Mouse (Mus musculus) kidney, postnatal 10 days (tissue): Measurements from ENCODE around the gene Ahr.

ENCODE experiments used
- DNase-seq: peaks from one replicate; pipeline ENCODE4 v3.0.0; 2021; ENCODE audit warnings: mixed read lengths

Ahr gene

DNA sequence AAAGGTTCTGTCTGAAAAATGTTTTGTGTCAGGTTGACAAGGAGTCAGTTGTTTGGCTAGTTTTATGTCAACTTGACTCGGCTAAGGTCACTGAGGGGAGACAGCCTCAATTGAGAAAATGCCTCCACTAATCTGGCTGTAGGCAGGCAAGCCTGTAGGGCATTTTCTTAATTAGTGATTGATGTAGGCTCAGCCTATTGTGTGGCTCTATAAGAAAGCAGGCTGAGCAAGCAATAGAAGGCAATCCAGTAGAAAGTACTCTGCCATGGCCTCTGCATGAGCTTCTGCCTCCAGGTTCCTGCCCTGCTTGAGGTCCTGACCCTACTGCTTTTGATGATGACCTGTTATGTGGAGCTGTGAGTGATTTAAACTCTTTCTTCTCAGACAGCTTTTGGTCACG lies 33.4 kb downstream of the Ahr start:
- no peak for DNase-seq

GRCm38 (mm10) chr12:35495195-35495594 lies 39.6 kb downstream of the Ahr start:
- DNase-seq: peak; percentile 31

DNA sequence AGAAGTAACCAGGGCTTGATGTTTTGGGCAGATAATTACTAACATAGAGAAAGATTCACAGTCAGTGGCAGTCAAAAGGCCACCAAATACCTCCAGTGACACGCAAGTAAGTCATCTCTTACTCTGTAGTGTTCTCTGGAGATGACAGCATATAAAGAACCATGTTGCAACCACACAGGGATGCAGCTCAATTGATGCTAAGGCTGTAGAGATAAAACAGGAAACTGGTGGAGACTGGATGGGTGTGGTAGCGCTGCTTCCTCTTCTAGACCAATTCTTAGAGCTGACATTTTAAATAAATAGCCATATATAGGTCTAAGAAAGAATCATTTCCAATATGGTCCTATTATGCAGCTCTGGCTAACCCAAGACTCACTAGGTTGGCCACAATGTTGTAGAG lies 54.1 kb downstream of the Ahr start:
- DNase-seq: no peak

DNA sequence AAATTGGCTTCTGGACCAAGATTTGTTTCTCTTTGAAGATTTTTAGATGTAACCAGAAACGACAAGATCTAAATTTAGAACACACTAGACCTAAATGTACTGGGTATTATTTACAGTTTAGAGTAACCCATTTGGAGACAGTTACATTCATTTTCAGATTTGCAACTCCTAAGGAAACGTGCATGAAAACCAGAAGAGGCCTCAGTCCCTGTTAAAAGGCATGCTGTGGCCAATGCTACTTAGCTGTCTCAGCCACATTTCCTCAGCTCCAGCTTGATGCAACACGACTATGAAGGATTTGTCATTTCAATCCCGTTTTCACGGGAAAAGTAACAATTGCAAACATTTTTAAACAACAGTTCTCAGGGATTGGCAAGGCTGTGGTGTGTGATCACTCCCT lies 55.9 kb downstream of the Ahr start:
- DNase-seq: no peak

GRCm38 (mm10) chr12:35463457-35463856 lies 71.4 kb downstream of the Ahr start:
- DNase-seq: no peak

DNA sequence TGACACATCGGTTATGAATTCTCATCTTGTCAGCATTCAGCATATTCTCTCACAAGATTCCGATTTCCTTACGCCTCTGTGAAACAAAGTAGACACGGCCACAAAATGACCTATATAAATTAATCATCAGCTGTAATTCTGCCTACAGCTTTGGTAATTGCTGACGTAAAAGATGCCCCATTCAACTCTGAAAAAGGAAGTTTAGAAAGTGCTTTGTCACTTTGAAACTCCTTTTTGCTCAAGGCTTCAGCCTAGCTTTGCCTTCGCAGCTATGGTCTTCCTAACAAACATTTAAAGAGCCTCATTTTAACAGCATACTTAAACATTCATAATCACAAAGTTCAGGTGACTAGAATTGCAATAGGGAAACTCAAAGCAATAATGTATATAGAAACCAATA lies 72.2 kb downstream of the Ahr start:
- no peak for DNase-seq

- no peak for DNase-seq
These were observed 75.2 kb downstream of the Ahr start for GRCm38 (mm10) chr12:35459662-35460061.
